Mouse (Mus musculus) ES-Bruce4 (cell line): ENCODE results near the gene Sez6l.

ENCODE experiments used
- CTCF ChIP-seq: IDR thresholded peaks from one replicate; pipeline ENCODE4 v1.8.1; 2011; ENCODE audit warnings: low read depth, low read length
- POLR2A ChIP-seq: IDR thresholded peaks from one replicate; pipeline ENCODE4 v1.8.1; 2011; ENCODE audit warnings: low read length; ENCODE audit not compliant: insufficient read depth

DNA sequence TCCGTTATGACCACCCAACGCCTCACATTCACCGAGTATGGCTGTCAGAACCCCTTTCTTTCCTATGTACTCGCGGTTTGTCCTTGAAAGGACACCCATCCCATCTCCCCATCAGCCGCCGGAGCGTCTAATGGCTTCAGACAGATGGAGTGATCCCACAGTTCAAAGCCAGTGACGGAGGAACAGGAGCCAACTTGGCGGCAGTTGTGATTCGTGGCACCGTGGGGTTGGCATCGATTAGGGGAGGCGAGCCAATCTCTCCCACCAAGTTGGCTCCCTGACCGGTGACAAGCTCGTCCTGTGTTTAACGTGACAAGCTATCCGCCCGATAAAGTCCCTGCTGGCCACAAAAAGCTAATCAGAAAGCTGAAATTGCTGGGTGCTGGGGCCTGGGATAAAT lies 50.0 kb downstream of the Sez6l start:
- no peak for TF ChIP-seq CTCF
- TF ChIP-seq POLR2A: no peak
